Mouse (Mus musculus) E14TG2a.4 (cell line): ENCODE data around the gene Zfp352.
A peak's percentile ranks its signal among the peaks of the same experiment; 100 is the strongest.
"Not testable (repeated sequence)": the region's sequence is repeated elsewhere in the genome, so short reads cannot be mapped to it uniquely, and the experiment has no call there.

Experiments
- H3K27me3 ChIP-seq: 2 replicates; pipeline ENCODE4 v1.6.1; 2014; ENCODE audit warnings: low read length, control low read depth; ENCODE audit not compliant: insufficient read depth
- H3K36me3 ChIP-seq: 2 replicates; pipeline ENCODE4 v1.6.1; 2014; ENCODE audit warnings: low read length, control low read depth; ENCODE audit not compliant: insufficient read depth
- H3K4me1 ChIP-seq: replicated peaks from 2 replicates; pipeline ENCODE4 v1.6.1; 2014; ENCODE audit warnings: low read depth, low read length, control low read depth
- H3K4me3 ChIP-seq: replicated peaks from 2 replicates; pipeline ENCODE4 v1.5.1; 2014; ENCODE audit warnings: mild to moderate bottlenecking, low read length
- H3K9me3 ChIP-seq: 2 replicates; pipeline ENCODE4 v1.6.1; 2014; ENCODE audit warnings: low read length, control low read depth
- CTCF ChIP-seq: conservative IDR thresholded peaks from 2 replicates; pipeline ENCODE4 v1.5.1; 2014; ENCODE audit warnings: low read length
- NANOG ChIP-seq: IDR thresholded peaks from 2 replicates; pipeline ENCODE4 v1.6.1; 2014; ENCODE audit warnings: borderline replicate concordance, low read length, mixed read lengths
- POU5F1 ChIP-seq: IDR thresholded peaks from 2 replicates; pipeline ENCODE4 v1.6.1; 2014; ENCODE audit warnings: low read length, borderline replicate concordance

Zfp352 gene

GRCm38 (mm10) chr4:90218520-90218919 lies at the start of gene Zfp352:
TSS of gene Zfp352 (plus strand) at chr4:90218820.
- no peaks in the 10 kb centered on the region for H3K4me1 ChIP-seq
- no peaks in the 10 kb centered on the region for H3K27me3 ChIP-seq
- no peak within 1 kb of the TSS for H3K4me3 ChIP-seq
- no peaks in the 10 kb centered on the region for H3K9me3 ChIP-seq
- H3K36me3 ChIP-seq: no peaks in the 10 kb centered on the region
- TF ChIP-seq POU5F1 (no peak), NANOG (no peak), CTCF (no peak)

DNA sequence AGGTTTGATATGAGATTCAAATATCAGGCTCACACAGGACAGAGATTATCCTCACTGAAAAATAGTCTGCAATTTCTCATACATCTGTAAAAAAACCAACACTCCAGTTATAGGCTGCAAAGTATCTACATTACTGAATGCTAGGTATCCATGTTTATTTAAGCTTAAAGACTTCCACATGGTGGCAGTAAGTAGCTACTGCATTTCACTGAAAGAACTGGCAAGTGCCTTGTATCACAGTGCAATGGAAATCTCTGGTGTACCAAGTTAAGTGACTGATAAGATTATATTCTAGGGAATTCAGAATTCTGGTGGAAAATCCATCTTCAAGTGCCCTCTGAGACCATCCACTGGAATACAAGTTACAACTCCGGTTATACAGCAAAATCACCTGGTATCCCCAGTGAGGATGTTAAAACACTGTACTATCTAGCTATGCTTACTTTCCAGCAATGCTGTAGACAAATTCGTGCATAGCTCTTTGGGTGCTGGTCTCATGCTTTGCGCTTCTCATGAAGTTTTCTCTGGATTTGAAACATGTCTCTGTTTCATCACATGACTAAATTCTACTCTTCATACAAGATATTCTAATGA lies 47.6 kb upstream of the Zfp352 start:
- no peaks in the 10 kb centered on the region for H3K4me1 ChIP-seq
- no peak overlapping the region for H3K4me3 ChIP-seq
- no peak for TF ChIP-seq NANOG
- TF ChIP-seq CTCF: peak; percentile 20; the same call in 1 of the 2 replicates
- no peak for TF ChIP-seq POU5F1
- H3K36me3 ChIP-seq: no peaks in the 10 kb centered on the region
- H3K27me3 ChIP-seq: no peaks in the 10 kb centered on the region
- H3K9me3 ChIP-seq: no peaks in the 10 kb centered on the region

- Histone ChIP-seq H3K27me3 (no peaks in the 10 kb centered on the region), H3K9me3 (no peaks in the 10 kb centered on the region), H3K4me3 (no peak overlapping the region), H3K4me1 (no peaks in the 10 kb centered on the region), H3K36me3 (no peaks in the 10 kb centered on the region)
- TF ChIP-seq NANOG (no peak), CTCF (no peak), POU5F1 (no peak)
These were observed 44.6 kb upstream of the Zfp352 start for GRCm38 (mm10) chr4:90174036-90174435.

DNA sequence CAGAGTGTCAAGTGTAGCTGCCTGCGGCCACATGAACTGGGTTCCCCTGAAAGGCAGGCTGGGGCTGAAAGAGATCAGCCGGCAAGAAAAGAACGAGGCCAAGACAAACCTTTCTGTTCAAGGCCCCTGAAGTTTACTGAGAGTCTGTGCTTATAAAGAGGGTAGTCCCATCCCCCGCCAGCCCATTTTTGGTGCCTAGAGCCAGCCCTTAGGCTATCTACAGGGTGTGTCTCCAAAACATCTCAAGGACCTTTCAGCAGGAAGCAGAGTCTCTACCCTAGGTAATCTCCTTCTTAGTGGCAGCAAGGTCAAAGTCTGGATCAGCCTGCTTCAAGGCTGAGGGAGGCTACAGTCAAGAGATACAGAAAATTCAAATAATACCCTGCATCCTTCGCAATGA lies 15.2 kb upstream of the Zfp352 start:
- Histone ChIP-seq H3K9me3 (peaks cover 24% of the 10 kb centered on the region), H3K36me3 (no peaks in the 10 kb centered on the region), H3K4me3 (no peak overlapping the region), H3K4me1 (no peaks in the 10 kb centered on the region), H3K27me3 (no peaks in the 10 kb centered on the region)
- TF ChIP-seq CTCF (no peak), POU5F1 (no peak), NANOG (no peak)

DNA sequence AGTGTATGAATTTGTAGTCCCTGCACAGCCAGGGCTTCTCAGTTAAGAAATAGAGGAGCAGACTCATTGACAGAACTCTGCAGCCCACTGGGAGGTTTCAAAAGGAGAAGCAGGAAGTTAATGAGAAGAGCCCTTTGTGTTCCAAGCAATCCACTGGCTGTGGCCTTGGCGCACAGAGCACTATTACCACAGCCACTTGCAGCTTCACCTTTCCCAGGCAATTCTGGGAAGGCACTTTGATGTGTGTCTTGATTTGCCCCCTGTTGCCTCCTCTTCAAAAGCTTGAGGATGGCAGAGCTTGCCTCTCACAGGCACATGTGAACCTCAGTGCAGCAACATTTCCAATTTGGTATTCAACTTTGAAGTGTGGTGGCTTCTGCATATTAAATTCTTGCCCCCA lies 7.1 kb upstream of the Zfp352 start:
- TF ChIP-seq CTCF: no peak
- TF ChIP-seq POU5F1: no peak
- no peak for TF ChIP-seq NANOG
- no peaks in the 10 kb centered on the region for H3K36me3 ChIP-seq
- H3K27me3 ChIP-seq: no peaks in the 10 kb centered on the region
- H3K4me1 ChIP-seq: 0 out of 2 replicates have a peak, but pooled peaks cover 2% of the 10 kb centered on the region
- H3K4me3 ChIP-seq: no peak overlapping the region
- H3K9me3 ChIP-seq: no peaks in the 10 kb centered on the region

- Histone ChIP-seq H3K36me3 (no peaks in the 10 kb centered on the region), H3K27me3 (no peaks in the 10 kb centered on the region), H3K9me3 (no peaks in the 10 kb centered on the region), H3K4me1 (0 out of 2 replicates have a peak, but pooled peaks cover 2% of the 10 kb centered on the region), H3K4me3 (no peak overlapping the region)
- TF ChIP-seq NANOG: no peak
These were observed 6.5 kb upstream of the Zfp352 start for GRCm38 (mm10) chr4:90212076-90212475.

- peak; percentile 8; the same call in 1 of the 2 replicates for TF ChIP-seq NANOG
- not testable (repeated sequence) for H3K4me3 ChIP-seq, H3K27me3 ChIP-seq, H3K4me1 ChIP-seq, H3K36me3 ChIP-seq
- peaks cover 28% of the 10 kb centered on the region for H3K9me3 ChIP-seq
These were observed 17.0 kb downstream of the Zfp352 start for GRCm38 (mm10) chr4:90235646-90236045.

- H3K4me1 ChIP-seq: peaks cover 6% of the 10 kb centered on the region; the same call in 1 of the 2 replicates
These were observed 51.2 kb downstream of the Zfp352 start for GRCm38 (mm10) chr4:90269781-90270180.

More at GRCm38 (mm10) chr4:90269781-90270180, 51.2 kb downstream of the Zfp352 start:
- Histone ChIP-seq H3K36me3 (peaks cover 10% of the 10 kb centered on the region), H3K9me3 (peaks cover 49% of the 10 kb centered on the region), H3K4me3 (no peak overlapping the region), H3K27me3 (no peaks in the 10 kb centered on the region)
- TF ChIP-seq NANOG: peak; percentile 50; the same call in 1 of the 2 replicates
- TF ChIP-seq CTCF: no peak
